Mouse (Mus musculus) layer of hippocampus, adult 2 months (tissue): ENCODE measurements around the gene Plxna4. TPM values are rescaled to one million over a fixed set of nuclear protein-coding genes. Genes with fewer than 3 reads are reported as not detected.

Source experiments
- DNase-seq, 2 experiments: peaks; one replicate each; pipeline ENCODE4 v3.0.0; 2022; ENCODE audit warnings: low spot score in 2 of 2
- H3K27ac ChIP-seq: fragments of 200-600 bp; 2 replicates; pipeline ENCODE4 v1.8.1; 2022
- H3K4me3 ChIP-seq: fragments of 200-600 bp; 2 replicates; pipeline ENCODE4 v1.8.1; 2022; ENCODE audit warnings: mild to moderate bottlenecking
- CTCF ChIP-seq: fragments of 200-600 bp; conservative IDR thresholded peaks from 2 replicates; pipeline ENCODE4 v1.8.1; 2022; ENCODE audit warnings: antibody characterized with exemption, mild to moderate bottlenecking, moderate library complexity
- total RNA-seq, 2 experiments: library from RNA; stranded (reverse); gene quantifications; 2 replicates each; pipeline ENCODE4 v1.2.3; 2021

Gene Plxna4
- total RNA-seq, 2 experiments from 2014 or later = 126 to 131 TPM

DNA sequence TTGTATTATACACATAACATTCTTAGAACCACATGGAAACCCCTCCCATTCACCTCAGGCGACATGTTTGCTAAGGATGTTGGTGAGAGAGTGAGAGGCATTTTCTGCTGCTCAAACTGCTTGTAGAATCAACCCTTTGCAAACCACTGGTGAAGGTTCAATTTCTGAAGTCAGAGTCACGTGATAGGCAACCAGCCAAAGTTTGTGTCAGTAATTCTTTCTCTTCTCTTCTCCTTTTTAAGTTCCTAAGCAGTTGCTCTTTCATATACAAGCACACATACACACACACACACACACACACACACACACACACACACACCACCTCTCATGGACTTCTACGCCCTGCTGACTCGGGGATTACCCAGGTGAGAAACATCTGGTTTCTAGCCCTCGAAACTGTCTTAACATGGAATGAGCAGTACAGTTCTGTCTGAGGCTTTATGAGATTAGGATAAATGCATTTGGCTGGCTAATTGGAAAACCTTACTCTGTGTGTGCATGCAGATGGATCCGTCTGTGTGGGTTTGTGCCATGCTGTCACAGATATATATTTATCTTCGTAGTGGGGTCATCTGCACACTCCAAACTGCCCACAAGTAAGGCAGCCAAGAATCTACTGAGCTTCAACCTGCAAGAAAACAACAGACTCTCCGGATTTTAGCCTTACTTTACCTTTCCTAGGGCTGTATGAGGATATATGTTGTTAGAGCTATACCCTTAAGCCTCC is 138.6 kb downstream of the Plxna4 start:
- Histone ChIP-seq H3K4me3 (no peak overlapping the region), H3K27ac (peak overlapping the region; percentile 47; the same call in 1 of the 2 replicates)
- no peak for TF ChIP-seq CTCF
- no peak for DNase-seq

DNA sequence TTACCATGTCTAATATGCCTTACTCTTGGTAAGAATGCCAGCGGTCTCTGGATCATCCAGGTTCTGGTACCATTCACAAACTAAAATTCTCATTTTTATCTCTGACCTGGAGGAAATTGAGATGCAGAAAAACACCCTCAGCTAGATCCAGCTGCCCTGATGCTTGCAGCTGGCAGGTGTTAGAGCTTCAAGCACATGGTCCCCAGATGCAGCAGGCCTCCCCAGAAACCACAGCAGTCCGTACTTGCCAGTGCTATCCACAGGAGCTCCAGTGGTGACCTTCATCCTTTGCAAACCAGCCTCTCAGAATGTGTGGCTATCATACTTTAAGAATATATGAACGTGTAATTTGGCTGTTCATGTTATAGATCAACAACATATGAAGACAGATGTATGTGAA is 139.2 kb downstream of the Plxna4 start:
- no peak overlapping the region for H3K4me3 ChIP-seq
- DNase-seq = no peak
- H3K27ac ChIP-seq = peak overlapping the region; percentile 23; the same call in 1 of the 2 replicates
- TF ChIP-seq CTCF = no peak

DNA sequence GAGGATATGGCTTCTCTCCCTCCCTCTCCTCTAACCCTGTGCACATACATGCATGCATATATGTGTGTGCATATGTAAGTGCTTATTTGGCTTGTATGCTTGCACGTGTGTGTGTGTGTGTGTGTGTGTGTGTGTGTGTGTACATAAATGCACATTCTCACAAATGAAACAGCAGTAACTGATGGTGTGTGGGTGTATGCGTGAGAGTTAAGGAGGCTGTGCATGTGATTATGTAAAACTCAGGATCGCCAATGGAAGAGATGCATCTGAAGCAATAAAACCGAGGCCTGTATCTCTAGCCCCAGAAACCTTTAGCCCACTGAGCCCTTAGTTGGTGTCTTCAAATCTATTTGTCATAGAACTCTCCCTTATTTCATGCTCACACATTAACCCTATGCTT is 141.7 kb downstream of the Plxna4 start:
- DNase-seq = peak in 1 of 2 experiments; percentile 38
- no peak for TF ChIP-seq CTCF
- Histone ChIP-seq H3K27ac (peak overlapping the region; percentile 84), H3K4me3 (no peak overlapping the region)

DNA sequence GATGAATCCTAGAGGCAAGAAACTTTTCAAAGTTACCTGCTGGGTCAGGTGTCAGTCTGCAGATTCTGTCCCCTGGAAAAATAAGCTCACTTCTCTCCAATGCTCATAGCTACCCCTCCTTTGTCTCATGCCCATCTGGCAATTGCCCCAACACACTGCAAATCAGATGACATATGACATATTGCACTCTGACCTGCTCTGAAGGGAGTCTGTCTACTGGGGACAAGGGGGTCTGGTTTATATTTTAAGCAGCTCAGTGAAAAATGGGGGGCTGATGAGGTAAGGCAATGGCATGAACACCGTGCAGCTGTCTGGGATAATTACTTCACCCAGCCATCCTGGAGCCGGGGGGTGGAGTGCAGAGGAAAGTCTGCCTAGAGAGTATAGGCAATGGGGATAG is 142.7 kb downstream of the Plxna4 start:
- no peak for TF ChIP-seq CTCF
- Histone ChIP-seq H3K27ac (peak overlapping the region; percentile 84), H3K4me3 (no peak overlapping the region)
- no peak for DNase-seq

DNA sequence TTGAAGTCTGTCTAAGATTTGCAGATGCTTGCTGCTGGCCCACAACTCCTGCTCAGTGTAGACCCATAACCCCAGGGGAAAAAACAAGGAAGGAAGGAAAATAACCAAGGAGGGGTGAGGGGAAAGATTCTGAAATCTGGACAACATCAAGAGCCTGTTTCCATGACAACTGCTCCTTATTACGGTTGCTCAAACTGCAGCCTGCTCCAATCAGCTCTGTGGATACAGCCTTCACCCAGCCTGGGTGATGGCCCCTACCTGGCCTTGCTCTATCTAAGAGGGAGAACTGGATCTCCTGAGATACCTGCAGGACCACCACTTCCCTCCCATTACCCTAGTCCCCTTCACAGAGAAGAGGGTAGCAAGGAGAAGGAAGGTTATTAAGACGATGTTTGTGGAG is 143.6 kb downstream of the Plxna4 start:
- H3K4me3 ChIP-seq = no peak overlapping the region
- no peak for TF ChIP-seq CTCF
- DNase-seq = no peak
- peak overlapping the region; percentile 84 for H3K27ac ChIP-seq

DNA sequence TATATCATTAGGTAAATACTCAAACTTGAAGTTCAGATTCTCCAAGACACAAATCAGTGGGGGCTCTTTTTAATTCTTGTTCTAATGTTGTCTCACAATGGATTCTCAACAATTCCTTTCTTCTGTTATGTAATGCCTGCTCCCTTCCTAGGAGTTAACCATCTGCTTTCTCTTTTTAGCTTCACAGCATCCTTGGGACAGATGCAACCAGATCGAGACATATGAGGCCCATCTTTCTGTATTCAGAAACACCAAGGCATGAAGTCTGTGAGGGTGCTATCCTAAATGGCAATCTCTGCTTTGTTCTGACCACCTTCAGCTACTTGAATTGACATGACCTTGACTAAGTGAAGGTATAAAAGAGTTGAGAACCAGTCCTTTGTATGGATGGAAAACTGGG is 144.3 kb downstream of the Plxna4 start:
- no peak for TF ChIP-seq CTCF
- no peak for DNase-seq
- no peak overlapping the region for H3K4me3 ChIP-seq
- peak overlapping the region; percentile 84 for H3K27ac ChIP-seq

DNA sequence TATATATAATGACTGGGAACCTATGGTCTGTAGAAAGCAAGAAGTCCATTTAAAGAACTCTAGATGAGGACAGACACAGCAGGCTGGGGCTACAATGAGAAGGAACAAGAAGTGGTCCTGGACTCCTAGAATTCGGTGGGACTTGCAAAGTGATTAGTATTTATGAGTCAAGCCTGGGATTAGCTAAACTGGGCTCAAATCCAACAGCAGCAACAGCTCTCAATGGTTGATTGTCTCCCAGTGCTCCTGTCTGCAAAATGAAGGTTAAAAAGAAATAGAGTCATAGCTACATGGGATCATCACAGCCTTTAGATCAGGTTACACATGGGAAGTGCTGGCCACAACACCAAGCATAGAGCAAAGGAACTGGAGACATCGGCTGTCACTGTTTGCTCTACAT is 148.6 kb downstream of the Plxna4 start:
- Histone ChIP-seq H3K4me3 (no peak overlapping the region), H3K27ac (peak overlapping the region; percentile 43; the same call in 1 of the 2 replicates)
- no peak for DNase-seq
- TF ChIP-seq CTCF = no peak

DNA sequence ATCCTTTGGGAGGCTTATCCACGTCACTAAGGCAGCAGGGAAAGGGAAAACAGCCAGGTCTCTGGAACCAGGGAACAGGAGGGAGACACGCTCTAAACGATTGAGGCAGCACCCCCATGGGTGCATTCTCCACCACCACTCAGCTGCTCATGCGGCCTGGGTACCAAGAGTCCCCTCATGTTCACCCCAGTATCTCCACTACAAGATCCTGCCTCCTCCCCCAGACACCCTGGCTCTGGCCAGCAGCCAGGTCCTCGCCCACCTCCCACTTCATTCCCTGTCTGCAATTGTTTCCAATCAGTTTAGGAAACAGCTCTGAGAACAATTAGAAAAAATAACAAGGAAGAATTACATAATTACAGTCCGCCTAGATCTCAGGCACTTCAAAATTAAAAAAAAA is 150.8 kb downstream of the Plxna4 start:
- H3K4me3 ChIP-seq = no peak overlapping the region
- DNase-seq = peak; percentile 54 to 62
- no peak for TF ChIP-seq CTCF
- H3K27ac ChIP-seq = peak overlapping the region; percentile 52

DNA sequence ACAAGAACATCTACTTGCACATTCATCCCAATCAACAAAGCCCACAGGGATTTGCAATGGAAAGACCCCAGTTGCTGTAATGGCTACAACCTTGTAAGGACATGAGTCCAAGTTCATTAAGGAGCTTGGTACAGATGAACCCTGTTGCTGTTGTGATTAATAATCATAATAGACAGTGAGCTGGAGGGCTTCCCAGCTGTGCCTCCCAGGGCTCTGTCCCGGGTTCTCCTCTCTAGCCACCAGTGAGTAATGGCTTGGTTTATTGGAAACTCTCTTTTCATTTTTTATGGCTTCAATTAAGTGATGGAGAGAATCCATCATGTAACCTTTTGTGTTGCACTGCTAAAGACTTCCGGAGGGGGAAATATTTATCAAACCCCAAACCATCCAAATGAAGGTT is 164.9 kb downstream of the Plxna4 start:
- no peak for TF ChIP-seq CTCF
- H3K27ac ChIP-seq = no peak overlapping the region
- DNase-seq = no peak
- no peak overlapping the region for H3K4me3 ChIP-seq

DNA sequence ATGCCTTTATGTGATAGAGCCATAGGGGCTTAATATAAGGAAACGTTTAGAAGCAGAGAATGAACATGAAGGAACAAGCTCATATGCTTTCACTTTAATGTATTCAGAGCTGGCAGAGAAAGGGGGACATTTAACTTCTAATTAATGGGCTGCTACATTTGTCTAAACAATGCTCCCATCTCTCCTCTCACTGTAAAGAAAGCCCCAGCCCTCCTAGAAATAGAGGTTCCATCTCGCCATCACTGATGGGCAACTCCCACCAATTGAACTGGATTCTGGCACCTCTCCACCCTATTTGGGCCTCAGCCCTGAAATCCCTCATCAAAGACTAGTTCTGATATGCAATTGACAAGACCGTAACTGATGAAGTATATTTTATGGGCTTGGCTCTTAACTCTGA is 167.4 kb downstream of the Plxna4 start:
- H3K4me3 ChIP-seq = no peak overlapping the region

DNA sequence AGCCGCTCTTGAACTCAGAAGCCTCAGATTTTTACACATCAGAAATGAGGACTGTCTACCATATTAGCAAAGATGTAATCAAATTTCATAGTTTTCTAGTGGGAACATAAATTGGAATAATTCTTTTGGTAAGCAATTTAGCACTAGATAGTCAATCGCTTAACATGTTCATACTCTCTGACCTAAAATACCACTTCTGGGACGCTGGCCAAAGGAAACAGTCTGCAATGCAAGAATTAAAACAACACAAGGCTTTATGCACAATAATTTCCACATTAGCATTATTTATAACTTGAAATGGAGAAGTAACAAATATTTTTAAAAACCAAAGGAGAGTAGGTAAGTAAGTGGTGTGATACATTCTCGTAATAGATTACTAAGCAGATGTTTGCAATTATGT is 170.6 kb downstream of the Plxna4 start:
- H3K4me3 ChIP-seq = no peak overlapping the region
- TF ChIP-seq CTCF = no peak
- H3K27ac ChIP-seq = no peak overlapping the region
- DNase-seq = no peak

More for the DNA sequence above, 167.4 kb downstream of the Plxna4 start:
- no peak overlapping the region for H3K27ac ChIP-seq
- no peak for DNase-seq
- TF ChIP-seq CTCF = no peak

DNA sequence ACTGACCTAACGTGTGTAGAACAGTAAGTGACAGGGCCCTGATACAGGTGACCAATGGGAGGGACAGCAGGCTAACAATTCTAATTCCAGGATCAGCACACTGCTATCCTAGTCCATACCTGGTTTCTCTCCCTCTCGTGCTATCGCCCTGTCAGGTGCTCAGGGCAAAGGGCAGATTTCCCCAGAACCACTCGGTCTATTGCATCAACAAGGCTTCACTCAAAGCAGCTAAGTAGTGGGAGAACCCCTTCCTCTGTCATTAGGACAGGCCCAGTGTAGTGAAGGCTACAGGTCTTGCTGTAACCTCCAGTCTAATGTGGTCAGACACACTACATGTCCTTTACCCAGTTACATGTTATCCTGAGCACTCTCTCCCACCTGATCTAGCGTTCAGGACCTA is 176.7 kb downstream of the Plxna4 start:
- peak overlapping the region; percentile 80 for H3K27ac ChIP-seq
- no peak for TF ChIP-seq CTCF
- H3K4me3 ChIP-seq = no peak overlapping the region
- no peak for DNase-seq

DNA sequence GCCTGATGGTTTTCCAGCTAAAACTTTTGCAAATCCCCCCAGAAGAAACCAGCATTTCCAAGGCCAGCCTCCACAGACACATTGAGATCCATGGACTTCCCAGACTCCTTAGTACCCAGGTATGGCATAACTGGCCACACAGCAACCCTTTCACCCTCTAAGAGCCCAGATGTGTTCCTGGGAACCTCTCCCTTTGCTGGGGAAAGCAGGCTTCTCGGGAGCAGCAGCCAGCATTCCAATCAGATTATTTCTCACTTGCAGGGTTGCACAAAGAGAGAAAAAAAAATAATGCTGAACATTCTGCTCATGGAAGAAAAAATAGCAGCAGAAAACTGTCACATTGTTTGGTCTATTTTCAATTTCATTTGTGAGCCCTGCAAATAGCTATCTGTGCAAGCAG is 178.4 kb downstream of the Plxna4 start:
- Histone ChIP-seq H3K4me3 (no peak overlapping the region), H3K27ac (peak overlapping the region; percentile 80)
- TF ChIP-seq CTCF = no peak
- DNase-seq = peak in 1 of 2 experiments; percentile 20

DNA sequence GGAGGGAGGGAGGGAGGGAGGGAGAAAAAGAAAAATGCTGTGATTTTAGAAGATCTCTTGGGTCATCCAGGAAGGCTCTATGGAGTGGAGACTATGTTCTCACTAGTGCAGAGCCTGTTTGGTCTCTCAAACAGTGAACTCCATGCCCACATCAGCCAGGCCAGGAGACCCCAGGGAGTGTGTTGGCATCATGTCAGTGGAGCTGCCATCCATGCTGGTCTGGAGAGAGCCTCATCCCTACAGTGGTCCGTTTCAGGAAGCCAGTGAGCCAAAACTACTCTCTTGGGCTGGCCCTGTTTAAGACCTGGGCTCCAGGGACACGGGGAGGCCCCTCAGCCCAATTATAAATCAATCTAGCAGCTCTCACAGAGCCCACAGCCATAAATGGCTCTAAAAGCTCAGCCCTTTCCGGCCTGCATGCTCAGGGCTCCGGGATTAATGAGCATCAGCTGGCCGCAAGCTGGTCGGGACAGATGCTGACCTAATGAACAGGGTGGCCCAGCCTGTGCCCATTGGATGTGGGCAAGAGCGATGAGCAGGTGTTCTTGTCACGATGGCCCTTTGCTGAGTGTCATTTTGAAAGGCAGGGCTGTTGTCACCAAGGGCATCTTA is 180.3 kb downstream of the Plxna4 start:
- DNase-seq = no peak
- no peak for TF ChIP-seq CTCF
- peak overlapping the region; percentile 80 for H3K27ac ChIP-seq

More for the DNA sequence above, 180.3 kb downstream of the Plxna4 start:
- no peak overlapping the region for H3K4me3 ChIP-seq
